In the genomic region with DNA sequence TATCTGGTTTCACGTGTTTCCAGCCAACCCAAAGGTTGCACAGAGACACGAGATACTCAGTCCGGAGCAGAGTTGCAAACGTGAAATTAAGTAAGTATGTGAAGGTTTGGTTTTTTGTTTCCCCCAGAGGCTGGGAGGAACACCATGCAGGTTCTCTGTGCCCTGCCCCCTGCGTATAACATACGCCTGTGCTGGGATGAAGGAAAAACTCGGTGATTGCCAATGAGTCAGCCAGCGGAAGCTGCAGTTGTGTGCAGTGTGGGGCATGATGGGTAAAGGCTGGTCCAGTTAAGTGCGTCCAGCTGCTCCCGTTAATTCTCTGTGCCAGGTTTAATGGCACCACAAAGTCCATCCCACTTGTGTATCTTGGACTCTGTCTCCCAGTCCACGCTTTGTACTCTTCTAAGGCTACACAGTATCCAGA, we compare ENCODE assay signal across 9 mouse cellular contexts. TPM values are rescaled to one million over a fixed set of nuclear protein-coding genes. Genes with fewer than 3 reads are reported as not detected.
DNase-seq lines count a peak whose midpoint lies in the region; ATAC-seq and TF ChIP-seq lines count a peak whose summit lies in the region.
"Had no signal": no experiment of that assay in that cellular context is flagged by ENCODE, and none has a peak within 500 bp of the region (broad histone marks: within the 10 kb centered on the region; RNA-seq: fewer than 3 reads in every experiment).

No protein-coding gene starts in this region.

- no peak for TF ChIP-seq EP300 in heart, adult 2 months (IDR thresholded peaks at IDR 0.05; ENCODE audit: insufficient read depth, low read depth, low read length)

- no peak overlapping the region for H3K4me2 ChIP-seq in hindbrain, embryonic 11.5 days (replicated peaks; ENCODE audit: low read depth, low read length)

- H3K4me3 ChIP-seq in heart, adult 2 months: no peak overlapping the region
- H3K4me3 ChIP-seq in G1E (ENCODE audit: low read depth, low read length): peak overlapping the region; percentile 98
- H3K4me3 ChIP-seq in hindbrain, embryonic 11.5 days (ENCODE audit: low read depth, low read length): no peak overlapping the region
- H3K4me3 ChIP-seq in thymus, adult 2 months (ENCODE audit: control insufficient read depth, insufficient read depth, low read length): no peak overlapping the region

- TF ChIP-seq POLR2A in heart, adult 2 months (IDR thresholded peaks at IDR 0.05; ENCODE audit: insufficient read depth, low read depth, low read length): no peak
- TF ChIP-seq POLR2A in thymus, adult 2 months (IDR thresholded peaks at IDR 0.05; ENCODE audit: control insufficient read depth, extremely low read depth, insufficient read depth, low read length, poor library complexity): no peak

- DNase-seq in heart, adult 2 months: peak in 1 of 2 experiments; percentile 52
- DNase-seq in heart, adult 8-10 months (ENCODE audit: low spot score): no peak
- DNase-seq in G1E (ENCODE audit: low spot score): no peak
- no peak for DNase-seq in hindbrain, embryonic 11.5 days (ENCODE audit: low spot score)
- peak; percentile 71 to 76 for DNase-seq in kidney, postnatal 36 days
- DNase-seq in urinary bladder, postnatal 10 days (ENCODE audit: low spot score): no peak
- DNase-seq in thymus, adult 2 months: no peak
- DNase-seq in urinary bladder, postnatal 14 days (ENCODE audit: low spot score): no peak
- DNase-seq: right cerebral cortex, postnatal 14 days had no signal

- TF ChIP-seq CTCF in heart, adult 2 months (IDR thresholded peaks at IDR 0.05): no peak
- TF ChIP-seq CTCF in G1E (IDR thresholded peaks at IDR 0.05; ENCODE audit: low read depth, low read length): no peak
- no peak for TF ChIP-seq CTCF in thymus, adult 2 months (IDR thresholded peaks at IDR 0.05; ENCODE audit: borderline replicate concordance, control insufficient read depth, extremely low read depth, insufficient read depth, low read length, poor library complexity)

- peaks cover 7% of the 10 kb centered on the region for H3K36me3 ChIP-seq in heart, adult 2 months (ENCODE audit: control insufficient read depth, insufficient read depth, low read length)
- H3K36me3 ChIP-seq in G1E (replicated peaks): peaks cover 16% of the 10 kb centered on the region
- H3K36me3 ChIP-seq in hindbrain, embryonic 11.5 days (ENCODE audit: control insufficient read depth, insufficient read depth, low read length): no peaks in the 10 kb centered on the region
- H3K36me3 ChIP-seq in thymus, adult 2 months (ENCODE audit: control insufficient read depth, insufficient read depth, low read length): no peaks in the 10 kb centered on the region

- peaks cover 8% of the 10 kb centered on the region for H3K4me1 ChIP-seq in heart, adult 2 months (ENCODE audit: control insufficient read depth, insufficient read depth, low read length)
- peaks cover 53% of the 10 kb centered on the region for H3K4me1 ChIP-seq in G1E (ENCODE audit: insufficient read depth, low read depth, low read length)
- H3K4me1 ChIP-seq in hindbrain, embryonic 11.5 days (replicated peaks; ENCODE audit: control insufficient read depth, insufficient read depth, low read length): no peaks in the 10 kb centered on the region
- peaks cover 10% of the 10 kb centered on the region; the same call in 1 of the 2 replicates for H3K4me1 ChIP-seq in thymus, adult 2 months (replicated peaks; ENCODE audit: control insufficient read depth, insufficient read depth, low read length)

- WGBS in heart, adult 2 months: 56% methylated on average over 11 of the region's 11 CpGs
- WGBS in hindbrain, embryonic 11.5 days: 69% methylated on average over 11 of the region's 11 CpGs
- 90% methylated on average over 11 of the region's 11 CpGs for WGBS in thymus, adult 2 months

- ATAC-seq in G1E (ENCODE audit: extremely low read depth, insufficient number of reproducible peaks, low FRiP score, poor library complexity, severe bottlenecking): peak; percentile 61
- peak; percentile 38; the same call in 1 of the 2 replicates for ATAC-seq in hindbrain, embryonic 11.5 days (ENCODE audit: low FRiP score)

- intact Hi-C loops in heart, adult 2 months (cut with DNase I): loop anchor here (5.0 to 10.0 kb wide), 5 partner anchors 57 to 1285 kb away; a partner anchor contains a TSS

- no peaks in the 10 kb centered on the region for H3K27me3 ChIP-seq in heart, adult 2 months (ENCODE audit: control insufficient read depth, insufficient read depth, low read length)
- no peaks in the 10 kb centered on the region for H3K27me3 ChIP-seq in G1E (ENCODE audit: insufficient read depth, low read length)
- peaks cover 3% of the 10 kb centered on the region for H3K27me3 ChIP-seq in hindbrain, embryonic 11.5 days (ENCODE audit: control insufficient read depth, insufficient read depth, low read length)
- peaks cover 2% of the 10 kb centered on the region for H3K27me3 ChIP-seq in thymus, adult 2 months (ENCODE audit: control insufficient read depth, insufficient read depth, low read length)

- peaks cover 2% of the 10 kb centered on the region for H3K79me2 ChIP-seq in heart, adult 2 months (replicated peaks; ENCODE audit: control insufficient read depth, insufficient read depth, low read length)

- peak overlapping the region; percentile 43 for H3K27ac ChIP-seq in heart, adult 2 months
- no peak overlapping the region for H3K27ac ChIP-seq in hindbrain, embryonic 11.5 days (ENCODE audit: low read depth, low read length)
- H3K27ac ChIP-seq in thymus, adult 2 months (ENCODE audit: control insufficient read depth, insufficient read depth, low read length): no peak overlapping the region

- H3K9me3 ChIP-seq in G1E (replicated peaks): no peaks in the 10 kb centered on the region
- no peaks in the 10 kb centered on the region for H3K9me3 ChIP-seq in hindbrain, embryonic 11.5 days (ENCODE audit: control insufficient read depth, low read length)

- H3K9ac ChIP-seq in heart, adult 2 months (ENCODE audit: low read depth, low read length): peak overlapping the region; percentile 44
- no peak overlapping the region for H3K9ac ChIP-seq in hindbrain, embryonic 11.5 days (ENCODE audit: low read depth, low read length)

RNA-seq across cellular contexts. Expression of a gene that starts 4.4 kb away (rescaled TPM):
- total RNA-seq in heart, adult 2 months (2021): 10 to 100 TPM; 37.7 to 47.0 TPM
- 29.6 and 33.7 TPM in 2 replicates for polyA plus RNA-seq in heart, adult 2 months (2012; rRNA removed)
- total RNA-seq in heart, adult 8-10 months (2022): 10 to 100 TPM; 38.1 to 49.1 (median 44.8) TPM
- total RNA-seq in G1E (2014; fragmentation: Nextera tagmentation) (327 and 403 TPM in 2 replicates), G1E (2017) (104 and 115 TPM in 2 replicates)
- 166 and 198 TPM in 2 replicates for polyA plus RNA-seq in G1E (2012)
- 8.0 and 9.8 TPM in 2 replicates for polyA plus RNA-seq in hindbrain, embryonic 11.5 days (2014; fragmentation: Nextera tagmentation; extraction: Ambion mirVana)
- 17.5 and 21.8 TPM in 2 replicates for polyA plus RNA-seq in thymus, adult 2 months (2012; rRNA removed)

Comparison
In these comparisons a context has a peak if more than half of its experiments do, and no peak if none do; other contexts are left out.
1. DNase-seq: peak in kidney, postnatal 36 days (2 of 2); none in heart, adult 8-10 months (single experiment), G1E (single experiment), hindbrain, embryonic 11.5 days (single experiment), urinary bladder, postnatal 10 days (single experiment), thymus, adult 2 months (single experiment) and urinary bladder, postnatal 14 days (single experiment).